Mouse (Mus musculus) splenic B cell, adult 2 months (primary cell): ENCODE data around the gene Cps1.

Experiments used
- DNase-seq: peaks from one replicate; pipeline ENCODE4 v3.0.0-alpha.2; 2011; ENCODE audit warnings: low read depth, low spot score
- H3K27me3 ChIP-seq: 2 replicates; pipeline ENCODE4 v1.6.1; 2012; ENCODE audit warnings: mild to moderate bottlenecking, low read length, moderate library complexity, mixed read lengths; ENCODE audit not compliant: control insufficient read depth, poor library complexity, insufficient read depth, severe bottlenecking
- H3K36me3 ChIP-seq: 2 replicates; pipeline ENCODE4 v1.6.1; 2012; ENCODE audit warnings: mild to moderate bottlenecking, low read length, moderate library complexity, mixed read lengths; ENCODE audit not compliant: control insufficient read depth, poor library complexity, insufficient read depth, severe bottlenecking

Gene Cps1

DNA sequence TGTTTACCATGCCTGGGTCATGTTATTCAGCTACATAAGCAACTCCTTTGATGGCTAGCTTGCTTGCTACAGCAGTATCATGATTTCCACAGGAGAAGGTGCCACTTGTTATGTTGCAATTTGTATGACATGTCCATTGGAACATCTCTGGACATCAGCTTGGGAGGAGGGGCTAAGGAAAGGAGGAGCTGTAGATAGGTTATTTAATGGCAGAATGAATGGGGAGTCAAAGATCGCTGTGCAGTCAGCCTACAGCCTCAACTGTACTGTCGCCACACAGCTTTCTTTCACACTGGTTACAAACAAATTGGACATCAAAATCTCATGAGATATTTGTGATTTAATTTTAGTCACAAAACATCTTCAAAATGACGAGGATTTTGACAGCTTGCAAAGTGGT lies at the start of gene Cps1:
Cps1 (plus strand) TSS at position 230 of the 400 bp plus-strand sequence.
- Histone ChIP-seq H3K27me3 (no peaks in the 10 kb centered on the region), H3K36me3 (no peaks in the 10 kb centered on the region)
- no peak for DNase-seq

DNA sequence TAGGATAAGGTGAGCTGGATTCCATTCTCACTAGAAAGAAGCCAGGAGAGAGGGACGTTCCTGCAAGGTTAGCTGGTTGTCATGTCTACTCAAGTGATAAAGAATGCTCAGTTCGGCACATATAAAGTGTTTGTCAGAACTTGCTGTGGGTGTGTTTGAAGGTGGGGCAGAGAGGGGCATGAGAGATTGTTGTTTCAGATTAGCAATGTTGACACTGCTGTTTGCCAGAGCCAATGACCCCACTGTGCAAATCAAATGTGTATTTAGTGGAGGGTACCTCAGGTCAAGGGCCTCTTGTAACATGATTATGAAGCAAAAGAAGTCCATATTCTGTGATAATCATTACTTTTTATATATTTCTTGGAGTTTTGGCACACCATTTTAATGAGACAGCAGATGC lies 45.1 kb upstream of the Cps1 start:
- no peak for DNase-seq
- H3K27me3 ChIP-seq: no peaks in the 10 kb centered on the region
- no peaks in the 10 kb centered on the region for H3K36me3 ChIP-seq

DNA sequence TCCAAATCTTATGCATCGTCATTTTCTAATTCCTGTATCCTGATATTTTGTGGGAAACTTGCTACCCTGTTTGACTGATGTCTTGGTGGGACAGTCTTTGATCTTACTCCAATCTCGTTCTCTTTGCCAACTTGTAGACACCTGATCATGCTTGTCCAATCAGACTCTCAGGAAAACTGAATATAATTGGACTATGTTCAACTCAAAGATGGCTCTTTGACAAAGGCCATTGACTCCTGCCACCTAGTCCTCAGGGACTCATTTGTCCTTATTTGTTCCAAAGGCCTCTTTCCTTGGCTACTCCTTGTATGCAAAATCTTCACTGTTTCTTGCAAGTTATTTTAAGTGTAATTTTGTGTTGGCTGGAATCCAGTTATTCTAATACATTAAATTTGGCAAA lies 44.2 kb upstream of the Cps1 start:
- H3K36me3 ChIP-seq: no peaks in the 10 kb centered on the region
- DNase-seq: no peak
- H3K27me3 ChIP-seq: no peaks in the 10 kb centered on the region

DNA sequence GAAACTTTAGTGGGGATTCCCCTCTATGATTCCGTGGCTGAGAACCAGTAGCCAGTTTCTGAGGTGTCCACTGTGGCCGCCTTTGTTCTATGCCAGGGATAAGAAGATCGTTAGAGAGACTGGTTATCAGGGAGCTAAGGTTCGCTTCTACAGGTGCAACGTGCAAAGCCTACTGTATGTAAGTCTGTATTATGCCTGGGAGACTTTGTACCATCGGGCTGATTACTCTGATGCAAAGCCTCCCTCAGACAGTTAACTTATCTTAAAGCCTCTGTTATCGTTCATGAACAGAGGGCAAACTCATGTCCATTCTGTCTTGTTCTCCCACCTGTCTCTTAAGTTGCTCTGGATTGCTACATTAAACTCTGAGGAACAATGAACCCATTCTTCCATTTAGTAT lies 43.7 kb upstream of the Cps1 start:
- no peaks in the 10 kb centered on the region for H3K36me3 ChIP-seq
- DNase-seq: no peak
- no peaks in the 10 kb centered on the region for H3K27me3 ChIP-seq

DNA sequence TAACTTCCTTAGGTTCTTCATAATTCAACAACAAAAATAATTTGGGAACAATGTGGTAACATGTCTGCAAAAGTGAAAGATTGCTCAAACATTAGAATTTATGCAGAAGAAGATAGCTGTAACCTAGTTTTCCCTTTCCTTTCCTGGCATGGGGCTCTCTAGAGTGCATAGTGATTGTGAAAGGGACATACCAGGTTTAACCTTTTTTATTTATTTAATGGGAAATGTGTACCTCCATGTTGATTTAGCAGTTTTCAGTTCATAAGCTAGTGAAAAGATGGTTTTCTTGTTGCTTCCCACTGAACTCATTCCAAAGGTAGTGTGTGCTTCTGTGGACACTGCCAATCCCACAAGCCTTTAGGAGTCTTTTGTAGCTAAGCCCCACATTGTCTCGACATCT lies 30.4 kb upstream of the Cps1 start:
- no peaks in the 10 kb centered on the region for H3K27me3 ChIP-seq
- no peaks in the 10 kb centered on the region for H3K36me3 ChIP-seq
- no peak for DNase-seq

DNA sequence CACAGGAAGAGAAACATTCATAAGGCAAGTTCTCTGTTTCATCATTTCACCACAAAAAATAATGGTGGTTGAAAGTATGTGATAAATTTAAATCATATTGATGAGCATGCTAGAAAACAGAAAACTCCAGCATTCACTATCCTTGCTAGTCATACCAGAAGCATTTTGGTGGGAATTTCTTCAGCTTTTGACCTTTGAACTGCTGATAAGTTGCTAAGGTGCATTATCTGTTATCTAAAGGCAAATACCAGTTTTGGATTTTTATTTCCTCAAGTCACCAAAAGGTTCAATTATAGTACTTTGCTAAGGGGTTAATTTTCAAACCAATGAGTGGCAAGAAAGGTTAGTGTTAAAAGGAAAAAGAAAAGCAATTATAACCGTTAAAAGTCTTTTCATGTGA lies 23.6 kb upstream of the Cps1 start:
- no peak for DNase-seq
- H3K36me3 ChIP-seq: no peaks in the 10 kb centered on the region
- no peaks in the 10 kb centered on the region for H3K27me3 ChIP-seq

DNA sequence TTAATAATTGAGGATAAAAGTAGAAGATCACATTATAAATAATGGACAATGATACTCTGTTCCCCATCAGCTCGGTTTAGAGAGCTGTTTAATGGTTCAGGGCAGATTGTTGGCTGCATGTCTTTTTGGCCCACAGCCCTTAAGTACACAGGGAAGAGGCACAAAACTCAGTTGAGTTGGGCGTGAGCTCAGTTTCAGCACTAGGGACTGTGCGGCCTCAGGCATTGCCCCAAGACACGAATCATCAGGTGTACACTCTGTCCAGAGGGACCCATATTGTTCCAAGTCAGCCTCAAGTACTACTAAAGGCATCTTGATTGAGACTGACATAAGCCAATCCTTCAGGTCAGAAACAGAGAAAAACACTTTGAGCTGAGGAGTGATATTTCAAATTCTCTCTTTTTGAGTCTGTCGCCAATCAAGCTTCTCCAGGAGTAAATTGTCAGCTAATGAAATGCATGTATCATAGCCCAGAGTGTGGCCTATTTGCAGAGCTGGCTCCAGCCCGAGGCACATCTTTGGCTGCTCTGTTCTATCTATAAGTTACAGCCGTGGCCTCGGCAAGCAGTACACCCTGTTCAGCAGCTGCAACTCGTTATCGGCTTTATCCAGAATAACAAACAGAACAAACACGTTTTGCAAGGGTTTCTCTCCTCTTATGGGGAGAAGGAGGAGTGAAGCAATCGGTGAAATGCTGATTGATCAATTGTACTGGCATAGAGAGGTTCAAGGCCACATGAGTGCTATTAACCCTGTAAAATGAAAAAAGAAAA lies 19.2 kb upstream of the Cps1 start:
- Histone ChIP-seq H3K27me3 (no peaks in the 10 kb centered on the region), H3K36me3 (no peaks in the 10 kb centered on the region)
- DNase-seq: no peak

DNA sequence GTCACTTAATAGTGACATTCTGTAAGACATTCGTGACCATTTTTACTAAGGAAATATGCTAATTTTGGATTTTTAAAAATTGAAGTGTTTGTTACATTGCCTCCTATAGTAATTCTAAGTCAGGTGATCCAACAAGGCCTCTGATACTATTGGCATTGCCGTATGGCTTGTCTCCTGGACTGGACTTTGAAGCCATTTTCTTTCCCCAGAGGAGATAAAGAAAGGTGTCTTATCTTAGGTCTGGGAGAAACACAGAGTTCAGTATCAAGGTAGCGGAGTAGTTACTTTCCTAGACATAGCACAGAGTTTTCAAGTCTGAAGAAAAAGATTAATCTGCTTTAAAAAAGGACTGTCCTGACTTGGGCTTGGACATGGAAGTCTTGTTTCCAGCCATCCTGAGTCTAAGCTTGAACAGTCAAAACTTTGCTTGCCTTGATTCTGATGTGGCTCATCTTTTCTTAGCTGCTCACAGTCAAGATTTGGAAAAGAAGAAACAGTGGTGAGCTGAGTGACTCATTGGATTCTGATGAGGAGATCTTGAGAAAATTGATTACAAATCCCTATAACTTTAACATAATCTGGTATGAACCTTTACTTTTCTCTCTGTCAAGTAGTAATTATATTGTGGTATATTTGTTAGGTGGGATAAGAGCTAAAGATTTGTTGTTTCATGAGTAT lies 11.1 kb upstream of the Cps1 start:
- Histone ChIP-seq H3K27me3 (no peaks in the 10 kb centered on the region), H3K36me3 (no peaks in the 10 kb centered on the region)
- no peak for DNase-seq

DNA sequence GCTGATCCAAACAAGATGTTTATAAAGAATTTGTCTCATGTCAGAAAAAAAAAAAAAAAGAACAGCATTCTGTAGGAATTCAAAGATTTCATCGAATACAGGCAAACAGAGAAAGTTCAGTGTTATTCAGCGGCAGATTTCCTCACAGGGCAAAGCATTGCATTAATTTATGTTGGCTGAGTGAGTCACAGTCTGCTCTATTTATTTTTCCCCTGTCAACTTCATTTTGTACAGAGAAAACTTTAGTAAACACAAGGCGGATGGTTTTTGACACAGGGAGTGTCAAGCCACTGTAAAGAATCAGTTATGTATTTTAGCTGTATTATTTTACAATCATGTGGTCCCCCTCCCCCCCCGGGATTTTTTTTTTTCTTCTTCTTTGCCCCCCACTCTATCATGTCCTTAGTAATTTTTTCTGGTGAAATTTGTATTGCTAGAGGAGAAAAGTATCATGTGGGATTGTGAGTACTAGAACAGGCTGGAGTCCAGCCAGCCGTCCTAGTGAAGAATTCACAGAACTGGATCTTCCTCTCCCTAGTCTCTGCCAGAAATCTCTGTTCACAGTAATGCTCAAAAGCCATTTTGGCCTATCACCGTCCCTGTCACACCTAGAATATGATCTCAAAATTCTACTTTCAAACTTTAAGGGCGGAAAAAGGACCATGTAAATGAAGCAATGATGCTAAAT lies 9.3 kb upstream of the Cps1 start:
- DNase-seq: no peak
- Histone ChIP-seq H3K36me3 (no peaks in the 10 kb centered on the region), H3K27me3 (no peaks in the 10 kb centered on the region)

DNA sequence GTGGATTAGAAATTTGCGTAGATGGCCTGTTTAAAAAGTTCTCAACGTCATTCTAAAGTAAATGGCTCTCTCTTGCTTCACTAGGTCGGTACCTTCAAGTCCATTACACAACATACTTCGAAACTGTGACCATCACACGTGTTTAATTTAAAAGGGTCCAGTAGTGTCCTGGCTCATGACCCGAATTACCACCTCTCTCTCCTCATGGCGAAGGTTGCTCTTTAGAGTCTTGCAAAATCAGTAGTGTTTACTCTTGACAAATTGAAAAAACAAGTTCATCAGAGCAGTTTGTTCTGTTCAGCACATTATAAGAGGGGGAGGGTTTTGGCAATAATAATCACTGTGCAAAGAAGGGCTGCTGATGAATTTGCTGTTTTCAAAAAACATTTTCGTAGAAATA lies 6.3 kb upstream of the Cps1 start:
- H3K27me3 ChIP-seq: no peaks in the 10 kb centered on the region
- no peak for DNase-seq
- no peaks in the 10 kb centered on the region for H3K36me3 ChIP-seq

DNA sequence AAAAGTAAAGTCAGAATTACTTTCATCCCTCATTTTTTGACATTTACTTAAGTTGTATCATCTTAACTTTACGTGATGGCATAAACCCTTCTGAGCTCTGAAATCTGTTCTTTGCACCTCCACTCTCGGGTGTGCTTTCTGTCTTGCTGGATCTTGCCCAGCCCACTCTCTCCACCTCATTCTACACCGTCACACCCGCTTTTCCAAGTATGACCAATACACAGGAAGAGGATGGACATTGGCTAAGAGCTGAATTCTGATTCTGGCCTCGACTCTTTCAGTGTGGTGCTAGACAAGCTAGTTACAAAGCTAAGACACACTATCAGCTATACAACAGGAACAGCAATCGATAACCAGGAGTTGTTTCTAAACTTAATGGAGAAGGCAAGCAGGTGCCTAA lies 5.0 kb upstream of the Cps1 start:
- Histone ChIP-seq H3K36me3 (no peaks in the 10 kb centered on the region), H3K27me3 (no peaks in the 10 kb centered on the region)
- DNase-seq: no peak

DNA sequence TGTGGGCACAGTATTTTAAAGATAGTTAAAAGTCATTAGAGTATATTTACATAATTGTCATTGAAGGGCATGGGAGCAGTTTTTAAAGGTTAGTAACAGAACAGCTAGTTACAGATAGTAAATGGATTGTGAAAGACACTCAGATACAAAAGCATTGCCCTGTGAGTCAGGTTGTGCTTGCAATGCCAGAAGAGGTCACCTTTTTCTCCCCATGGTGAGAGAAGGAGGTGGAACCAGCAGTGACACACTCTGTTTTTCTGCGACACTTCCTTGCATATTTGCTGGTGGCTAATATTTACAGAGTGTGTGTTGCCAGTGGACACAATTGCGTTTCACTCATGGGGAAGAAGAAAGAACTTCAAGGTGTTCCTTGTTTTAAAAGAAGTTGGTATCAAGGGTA lies 2.6 kb downstream of the Cps1 start:
- no peak for DNase-seq
- Histone ChIP-seq H3K27me3 (no peaks in the 10 kb centered on the region), H3K36me3 (no peaks in the 10 kb centered on the region)

DNA sequence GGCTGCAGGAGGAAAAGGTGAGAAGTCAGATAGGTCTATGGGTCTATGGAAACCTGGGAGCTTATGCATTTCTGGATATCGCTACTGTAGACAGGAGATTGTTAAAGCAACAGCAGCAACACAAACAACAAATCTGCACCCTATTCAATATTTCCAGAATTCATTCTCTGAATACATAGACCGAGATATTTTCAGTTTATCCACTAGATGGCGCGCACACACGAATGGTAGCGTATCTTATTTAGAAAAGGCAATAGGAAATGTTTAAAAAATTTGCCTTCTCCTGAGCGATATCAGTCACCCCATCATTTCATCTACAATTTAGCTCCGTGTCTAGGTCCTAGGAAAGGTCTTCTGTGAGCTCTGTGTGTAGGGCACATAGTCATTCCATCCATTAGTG lies 21.1 kb downstream of the Cps1 start:
- H3K36me3 ChIP-seq: no peaks in the 10 kb centered on the region
- H3K27me3 ChIP-seq: no peaks in the 10 kb centered on the region
- peak; percentile 2 for DNase-seq

DNA sequence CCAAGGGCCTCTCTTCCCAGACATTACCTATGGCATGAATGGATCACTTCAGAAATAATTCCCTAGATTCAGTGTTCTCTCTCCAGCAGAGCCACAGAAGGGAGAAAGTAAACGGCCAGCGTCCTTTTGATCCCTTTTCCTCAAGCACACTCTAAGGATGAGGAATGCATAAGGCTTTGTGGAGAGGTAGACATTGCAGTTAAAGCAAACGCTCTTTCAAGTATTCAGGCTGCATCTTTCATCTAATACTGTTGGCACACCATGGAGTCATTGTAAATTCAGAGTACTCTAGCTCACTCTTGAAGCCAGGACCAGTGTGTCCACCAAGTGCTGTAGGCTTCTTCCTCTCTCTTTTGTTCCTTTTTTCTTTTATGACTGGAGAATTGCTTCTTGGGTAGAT lies 28.4 kb downstream of the Cps1 start:
- no peaks in the 10 kb centered on the region for H3K27me3 ChIP-seq
- no peak for DNase-seq

DNA sequence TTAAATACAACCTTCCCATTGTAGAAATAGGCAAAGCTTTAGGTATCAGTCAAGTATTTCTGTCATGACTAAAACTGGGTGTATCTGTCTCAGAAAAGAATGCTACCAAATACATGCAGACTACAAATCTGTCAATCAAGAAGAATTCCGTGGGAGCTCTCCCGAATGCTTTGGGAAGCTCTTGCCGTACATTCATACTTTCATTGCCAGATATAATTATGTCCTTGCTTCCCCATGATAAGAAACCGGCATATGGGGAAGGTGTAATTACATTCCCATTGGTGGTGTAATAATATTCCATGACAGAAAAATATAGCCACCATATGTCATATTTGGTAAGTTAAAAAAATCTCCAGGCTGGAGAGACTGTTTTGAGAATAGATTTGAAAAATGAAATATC lies 44.5 kb downstream of the Cps1 start:
- H3K27me3 ChIP-seq: no peaks in the 10 kb centered on the region
- no peaks in the 10 kb centered on the region for H3K36me3 ChIP-seq
- DNase-seq: no peak

More for the DNA sequence above, 28.4 kb downstream of the Cps1 start:
- H3K36me3 ChIP-seq: no peaks in the 10 kb centered on the region
